Mouse (Mus musculus) spleen, adult 18-20 months (tissue): ENCODE data around the gene Akap2.

Source experiments
- DNase-seq, 2 experiments: peaks; one replicate each; pipeline ENCODE4 v3.0.0; 2022; ENCODE audit warnings: mixed read lengths in 2 of 2

Gene Akap2

GRCm38 (mm10) chr4:57915216-57915965, 197.9 kb downstream of the Akap2 start:
- DNase-seq: no peak

GRCm38 (mm10) chr4:57916201-57916661, 198.8 kb downstream of the Akap2 start, which contains the start of gene D630039A03Rik:
Gene D630039A03Rik (minus strand): TSS chr4:57916297.
- DNase-seq: peak in 1 of 2 experiments; percentile 10

GRCm38 (mm10) chr4:57916711-57917110, 199.3 kb downstream of the Akap2 start:
- no peak for DNase-seq

GRCm38 (mm10) chr4:57919494-57920423, 202.3 kb downstream of the Akap2 start:
- no peak for DNase-seq

GRCm38 (mm10) chr4:57920522-57920921, 203.1 kb downstream of the Akap2 start:
- DNase-seq: no peak

- no peak for DNase-seq
Observed at GRCm38 (mm10) chr4:57922171-57922570, 204.7 kb downstream of the Akap2 start.

GRCm38 (mm10) chr4:57924556-57925071, 207.2 kb downstream of the Akap2 start:
- no peak for DNase-seq

GRCm38 (mm10) chr4:57927464-57928205, 210.2 kb downstream of the Akap2 start:
- DNase-seq: no peak

- DNase-seq: no peak
Observed at GRCm38 (mm10) chr4:57930559-57931170, 213.2 kb downstream of the Akap2 start.

GRCm38 (mm10) chr4:57934181-57934580, 216.7 kb downstream of the Akap2 start:
- no peak for DNase-seq

- DNase-seq: no peak
Observed at GRCm38 (mm10) chr4:57937292-57937691, 219.8 kb downstream of the Akap2 start.

- DNase-seq: no peak
Observed at GRCm38 (mm10) chr4:57940631-57941030, 223.2 kb downstream of the Akap2 start.

GRCm38 (mm10) chr4:57942892-57943291, 225.4 kb downstream of the Akap2 start:
- DNase-seq: no peak
